Mouse (Mus musculus): ENCODE measurements at regions not wholly inside any gene's neighbourhood (a gene's known extent, or its start where the extent isn't known, plus 50 kb on each side); places are given as distances from the start of the nearest gene placed in this dataset.
A peak's percentile ranks its signal among the peaks of the same experiment; 100 is the strongest.

DNA sequence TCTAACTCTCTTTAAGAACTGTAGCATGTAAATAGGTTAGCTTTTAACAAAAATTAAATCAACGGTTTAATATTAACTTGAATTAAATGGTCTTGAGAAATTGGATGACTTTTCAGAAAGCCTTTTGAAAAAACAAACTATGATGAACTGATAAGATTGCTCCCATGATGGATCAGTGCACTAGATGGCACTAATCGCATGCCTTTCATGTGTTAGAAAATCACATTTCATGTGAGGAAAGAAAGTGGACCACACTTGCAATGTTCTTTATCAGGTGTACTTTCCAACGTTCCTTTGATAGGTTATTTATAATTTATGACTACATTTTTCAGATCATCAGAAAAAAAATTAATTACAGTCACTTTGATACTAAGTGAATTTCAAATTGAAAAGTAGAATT lies 1003.2 kb upstream of the 4930412O13Rik start:
- no peak for ATAC-seq (replicated peaks; ENCODE audit: low FRiP score, poor library complexity, severe bottlenecking)

DNA sequence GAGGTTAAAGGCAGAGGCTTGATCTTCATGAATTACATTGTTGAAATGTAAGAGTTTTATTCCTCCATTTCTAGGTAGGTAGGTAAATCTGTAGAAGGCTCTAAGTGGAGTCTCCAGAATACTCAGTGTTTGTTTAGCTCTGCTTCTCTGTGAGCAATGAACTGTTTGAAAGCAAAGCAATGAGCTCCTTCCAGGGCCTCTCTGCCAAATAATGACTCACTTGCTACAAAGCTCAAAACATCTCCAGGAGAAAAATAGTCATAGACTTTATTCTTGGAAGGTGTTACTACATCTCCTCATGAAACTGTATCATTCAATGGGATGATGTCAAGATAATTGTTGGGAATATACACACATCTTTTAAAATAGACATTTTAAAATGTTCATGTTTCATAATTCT lies 968.6 kb upstream of the 4930412O13Rik start:
- no peak for ATAC-seq (replicated peaks; ENCODE audit: low FRiP score, poor library complexity, severe bottlenecking)

DNA sequence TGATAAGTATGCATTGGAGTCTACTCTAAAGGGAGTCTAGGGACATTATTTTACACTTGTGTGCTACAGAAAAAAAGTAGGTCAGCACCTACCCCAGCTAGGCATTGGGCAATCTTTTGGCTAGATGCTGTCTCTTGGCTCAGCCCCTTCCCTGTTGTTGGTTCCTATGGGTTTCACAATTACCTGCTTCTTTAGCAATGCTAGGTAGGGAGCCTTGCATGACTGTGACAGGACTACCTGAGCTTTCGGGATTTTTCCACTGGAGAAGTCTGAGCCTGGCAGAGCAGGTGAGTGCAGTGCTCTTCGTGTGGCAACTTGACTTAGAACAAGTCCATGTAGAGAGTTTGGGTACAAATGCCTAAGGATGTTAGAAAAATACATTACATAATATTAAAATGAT lies 956.2 kb upstream of the 4930412O13Rik start:
- ATAC-seq (replicated peaks; ENCODE audit: low FRiP score, poor library complexity, severe bottlenecking): no peak

DNA sequence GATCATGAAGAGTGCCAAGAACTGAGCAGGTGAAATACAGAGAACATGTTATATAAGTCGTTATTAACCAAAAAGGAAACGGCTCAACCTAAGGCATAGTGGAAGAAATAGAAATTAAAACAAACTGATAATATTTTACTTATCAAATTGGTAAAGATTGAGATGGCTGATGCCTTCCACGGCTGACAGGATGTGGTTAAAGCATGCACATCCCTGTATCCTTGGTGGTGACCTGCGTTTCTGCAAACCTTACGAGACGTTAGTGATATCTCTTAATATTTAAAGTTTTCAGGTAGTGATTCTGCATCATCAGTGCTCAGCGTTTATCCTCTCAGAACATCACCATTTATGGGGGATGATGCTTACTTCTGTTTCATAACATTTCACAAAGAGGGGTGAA lies 939.5 kb upstream of the 4930412O13Rik start:
- no peak for ATAC-seq (replicated peaks; ENCODE audit: low FRiP score, poor library complexity, severe bottlenecking)

DNA sequence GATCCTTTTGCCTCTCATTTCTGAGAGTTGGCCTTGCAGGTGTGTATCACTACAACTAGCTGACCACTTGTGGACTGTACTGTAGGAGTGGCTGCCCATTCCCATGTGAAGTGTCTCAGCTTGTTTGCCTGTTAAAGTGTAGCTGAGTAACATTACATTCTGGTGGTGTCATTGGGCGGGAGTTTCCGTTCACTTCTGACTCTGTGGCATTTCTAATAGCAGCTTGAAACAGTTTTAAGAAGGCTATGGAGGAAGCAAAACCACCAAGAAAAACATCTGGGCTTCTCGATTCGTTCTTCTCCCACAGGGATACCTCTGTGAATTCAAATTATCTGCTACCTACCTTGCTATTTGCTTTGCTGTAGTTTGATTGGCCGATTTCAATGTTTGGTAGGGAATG lies 922.1 kb upstream of the 4930412O13Rik start:
- ATAC-seq (replicated peaks; ENCODE audit: low FRiP score, poor library complexity, severe bottlenecking): no peak

DNA sequence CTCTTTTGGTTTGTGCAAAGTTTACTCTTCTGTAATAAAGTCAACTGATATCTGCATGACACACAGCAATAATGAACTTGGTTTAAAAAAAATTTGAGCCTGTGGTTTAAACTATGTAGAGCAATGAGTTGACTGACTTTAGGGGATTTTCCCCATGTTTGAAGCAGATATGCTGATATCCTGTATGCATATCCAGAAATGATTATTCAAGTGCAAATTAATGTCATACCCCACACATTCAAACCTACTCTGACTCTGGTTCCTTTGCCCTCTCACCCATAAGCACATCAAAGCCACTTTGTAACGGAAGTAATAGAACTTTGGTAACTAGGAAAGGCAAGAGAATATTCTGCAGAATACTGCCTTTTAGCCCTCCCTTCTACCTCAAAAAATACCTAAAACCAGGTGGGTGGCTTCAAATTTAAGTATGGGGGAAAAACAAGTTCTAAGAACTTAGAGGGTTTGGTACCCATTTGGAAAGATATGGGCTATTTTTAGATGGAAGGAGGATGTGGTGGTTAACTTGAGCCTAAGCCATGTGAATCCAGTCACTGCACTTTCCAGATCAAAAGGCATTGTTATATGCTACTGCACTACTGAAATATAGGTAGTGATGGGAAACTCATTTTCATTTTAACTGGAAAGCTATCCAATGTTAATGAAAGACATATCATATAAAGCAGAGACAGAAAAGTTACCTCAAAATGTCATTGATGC lies 915.9 kb upstream of the 4930412O13Rik start:
- ATAC-seq (replicated peaks; ENCODE audit: low FRiP score, poor library complexity, severe bottlenecking): no peak

DNA sequence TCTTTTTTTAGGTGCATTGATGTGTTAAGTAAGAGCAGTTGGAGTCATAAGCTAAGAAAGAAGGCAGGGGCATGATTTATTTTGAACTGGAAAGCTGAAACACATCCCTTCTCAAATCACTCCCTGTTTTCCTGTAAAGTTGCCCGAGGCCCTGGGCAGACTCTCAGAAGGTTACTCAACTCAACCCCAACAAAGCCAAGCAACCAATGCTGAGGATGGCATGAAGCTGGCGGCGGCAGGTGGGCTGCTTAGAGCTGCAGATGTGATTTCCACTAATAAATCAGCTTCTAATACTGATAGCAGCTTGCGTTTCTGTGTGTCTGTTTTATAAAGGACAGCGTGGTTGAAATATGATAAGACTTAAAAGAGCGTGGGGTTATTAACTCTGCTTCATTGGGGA lies 905.4 kb upstream of the 4930412O13Rik start:
- no peak for ATAC-seq (replicated peaks; ENCODE audit: low FRiP score, poor library complexity, severe bottlenecking)

DNA sequence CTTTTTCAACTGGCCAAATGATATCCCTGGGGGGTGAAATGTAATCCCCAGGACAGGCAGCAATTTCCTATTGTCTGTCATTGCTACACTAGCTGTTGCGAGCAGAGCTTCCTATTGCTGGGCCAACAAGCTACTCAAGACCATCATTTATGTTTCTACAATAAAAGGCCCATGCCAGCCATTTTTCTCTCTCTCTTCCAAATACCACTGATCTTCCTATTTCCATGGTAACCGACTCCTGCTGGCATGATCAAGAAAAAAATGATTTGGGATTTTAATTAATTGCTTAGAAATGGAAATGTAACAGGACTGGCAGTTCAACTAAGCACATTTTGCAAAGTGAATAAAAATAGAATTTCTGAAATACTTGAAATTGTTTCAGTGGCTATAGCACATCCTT lies 868.7 kb upstream of the 4930412O13Rik start:
- ATAC-seq (replicated peaks; ENCODE audit: low FRiP score, poor library complexity, severe bottlenecking): no peak

DNA sequence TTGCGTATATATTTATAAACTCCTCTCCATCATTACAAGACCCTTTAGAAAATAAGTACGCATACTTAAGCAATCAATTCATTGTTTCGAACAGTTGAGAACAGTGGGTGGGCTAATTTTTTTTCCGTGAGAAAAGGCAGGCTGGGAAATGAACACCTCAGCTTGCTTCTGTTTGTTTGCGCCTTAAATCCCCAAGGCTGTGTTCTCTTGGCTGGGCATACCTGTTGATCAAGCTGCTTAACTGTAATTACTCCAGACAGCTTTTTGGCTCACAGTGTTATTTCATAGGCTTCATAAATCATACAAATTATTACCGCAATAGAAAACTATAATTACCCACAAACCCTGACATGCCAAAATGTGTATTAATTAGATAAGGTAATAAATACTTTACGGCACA lies 848.0 kb upstream of the 4930412O13Rik start:
- no peak for ATAC-seq (replicated peaks; ENCODE audit: low FRiP score, poor library complexity, severe bottlenecking)

DNA sequence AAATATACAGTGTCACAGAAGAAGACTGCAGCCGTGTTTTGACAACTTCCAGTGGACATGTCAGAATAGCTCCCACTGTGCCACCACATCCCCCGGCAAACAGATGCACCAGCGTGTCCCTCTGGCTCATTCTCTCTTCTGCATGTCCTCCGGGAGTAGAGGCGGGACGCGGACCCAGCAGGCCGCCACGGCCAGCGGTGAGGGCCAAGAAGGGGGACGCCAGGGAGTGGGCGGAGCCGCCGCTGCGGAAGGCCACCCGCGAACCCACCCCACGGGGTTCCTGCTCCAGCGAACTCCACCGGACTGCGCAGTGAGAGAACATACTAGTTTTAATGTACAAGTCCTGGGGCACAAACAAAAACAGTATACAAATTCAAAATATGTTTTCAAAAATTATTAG lies 838.7 kb upstream of the 4930412O13Rik start:
- 0 out of 2 replicates have a peak, but pooled peaks have one; percentile 42 for ATAC-seq (replicated peaks; ENCODE audit: low FRiP score, poor library complexity, severe bottlenecking)

DNA sequence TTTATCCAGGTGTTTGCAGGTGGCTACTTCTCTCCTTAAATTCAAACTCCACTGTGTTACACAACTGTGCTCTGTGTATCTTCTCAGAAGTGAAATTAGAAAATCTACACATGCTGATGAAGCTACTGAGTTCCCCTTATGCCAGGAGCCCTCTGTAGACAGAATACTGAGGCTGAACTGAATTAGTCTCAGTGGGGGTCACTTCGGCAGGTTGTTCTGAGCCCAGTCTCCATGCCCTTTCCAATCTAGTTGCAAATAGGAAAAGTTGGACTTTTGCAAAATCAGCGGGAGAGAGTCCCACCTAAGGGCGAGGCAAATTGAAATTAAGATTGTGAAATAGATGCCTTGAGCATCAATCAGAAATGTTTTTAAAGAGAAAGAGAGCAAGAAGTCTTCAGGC lies 833.1 kb upstream of the 4930412O13Rik start:
- no peak for ATAC-seq (replicated peaks; ENCODE audit: low FRiP score, poor library complexity, severe bottlenecking)

DNA sequence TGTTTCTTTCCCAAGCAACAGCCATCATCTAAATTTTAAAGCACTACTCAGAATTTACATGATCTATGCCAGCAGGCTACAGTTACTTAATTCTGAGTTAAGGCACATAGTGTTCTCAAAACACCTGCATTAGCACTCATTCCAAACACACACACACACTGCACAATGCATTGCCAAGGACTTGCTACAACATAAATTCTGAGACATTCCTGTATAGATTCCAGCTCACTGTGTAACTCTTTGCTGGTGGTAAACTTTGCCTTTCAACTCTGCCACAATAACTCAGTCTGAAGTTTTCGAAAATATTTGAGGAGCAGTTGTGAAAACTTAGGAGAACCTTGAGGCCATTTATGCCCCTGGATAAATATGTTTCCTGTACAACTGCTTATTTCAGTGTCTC lies 807.2 kb upstream of the 4930412O13Rik start:
- ATAC-seq (replicated peaks; ENCODE audit: low FRiP score, poor library complexity, severe bottlenecking): no peak

DNA sequence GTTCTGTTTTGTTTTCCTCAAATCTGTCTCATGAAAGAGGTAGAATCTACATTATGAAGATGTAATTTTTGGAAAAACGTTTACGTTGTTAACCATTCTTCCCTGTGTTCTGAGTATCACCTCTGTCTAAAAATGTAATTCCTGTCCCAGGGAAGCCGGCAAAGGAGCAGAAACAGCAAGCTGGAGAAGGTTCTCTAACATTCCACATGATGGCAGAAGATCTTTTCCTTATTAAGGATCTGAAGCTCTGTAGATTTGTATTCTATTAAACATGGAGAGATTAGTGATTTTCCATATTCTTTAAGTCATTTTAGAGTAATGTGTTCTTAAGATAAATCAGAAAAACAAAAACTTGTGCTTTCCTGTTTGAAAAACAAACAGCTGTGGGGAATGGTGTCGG lies 802.9 kb upstream of the 4930412O13Rik start:
- no peak for ATAC-seq (replicated peaks; ENCODE audit: low FRiP score, poor library complexity, severe bottlenecking)

DNA sequence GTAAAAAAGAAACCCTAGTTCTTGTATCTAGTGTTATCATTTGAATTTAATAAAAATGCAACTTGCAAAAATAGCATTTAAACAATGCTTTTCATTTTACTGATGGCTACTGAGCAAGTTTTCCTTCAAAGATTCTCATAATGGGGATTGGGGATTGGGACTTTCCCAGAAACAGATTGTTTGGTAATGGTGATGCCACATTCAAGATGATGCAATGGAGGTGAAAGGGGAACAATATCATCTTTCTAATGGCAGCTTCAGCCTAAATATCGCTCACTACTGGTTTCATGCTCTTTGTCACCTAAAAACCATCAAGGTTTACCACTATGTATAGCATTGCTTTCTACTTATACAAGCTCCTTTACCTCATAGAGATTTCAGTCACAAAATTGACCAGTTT lies 799.3 kb upstream of the 4930412O13Rik start:
- no peak for ATAC-seq (replicated peaks; ENCODE audit: low FRiP score, poor library complexity, severe bottlenecking)

DNA sequence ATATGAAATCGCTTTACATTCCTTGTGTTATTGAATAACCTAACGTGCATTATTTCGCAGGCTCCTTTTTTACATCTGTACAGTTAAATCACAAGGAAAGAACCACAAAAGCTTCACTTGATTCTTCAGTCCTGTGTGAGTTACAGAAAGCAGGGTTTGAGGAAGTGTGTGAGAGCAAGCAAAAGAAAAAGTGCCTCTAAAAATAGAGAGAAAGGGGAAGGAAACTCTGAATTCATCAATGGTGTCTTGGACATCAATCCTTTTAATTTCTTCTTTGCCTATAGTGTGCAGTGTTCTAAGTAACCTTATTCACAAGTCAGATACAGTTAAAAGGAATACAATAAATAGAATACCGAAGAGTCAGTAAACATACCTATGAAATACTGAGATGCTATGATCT lies 785.7 kb upstream of the 4930412O13Rik start:
- no peak for ATAC-seq (replicated peaks; ENCODE audit: low FRiP score, poor library complexity, severe bottlenecking)

DNA sequence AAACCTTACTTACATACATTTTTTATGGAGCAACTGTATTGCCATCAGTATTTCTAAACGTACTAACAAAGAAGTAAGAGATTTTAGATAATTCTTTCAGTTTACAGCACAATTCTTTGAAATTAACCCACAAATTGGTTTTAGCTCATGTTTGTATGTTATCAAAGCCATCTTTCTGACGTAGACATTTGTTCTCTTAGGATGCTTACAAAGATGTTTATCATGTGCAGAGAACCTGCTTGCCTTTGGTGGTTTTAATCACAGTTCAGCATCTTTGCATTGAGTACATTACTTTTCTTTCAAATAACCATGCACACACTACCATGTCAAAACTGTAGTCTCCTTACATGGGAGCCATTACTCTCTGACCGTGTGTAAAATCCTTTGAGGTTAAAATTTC lies 764.4 kb upstream of the 4930412O13Rik start:
- no peak for ATAC-seq (replicated peaks; ENCODE audit: low FRiP score, poor library complexity, severe bottlenecking)

DNA sequence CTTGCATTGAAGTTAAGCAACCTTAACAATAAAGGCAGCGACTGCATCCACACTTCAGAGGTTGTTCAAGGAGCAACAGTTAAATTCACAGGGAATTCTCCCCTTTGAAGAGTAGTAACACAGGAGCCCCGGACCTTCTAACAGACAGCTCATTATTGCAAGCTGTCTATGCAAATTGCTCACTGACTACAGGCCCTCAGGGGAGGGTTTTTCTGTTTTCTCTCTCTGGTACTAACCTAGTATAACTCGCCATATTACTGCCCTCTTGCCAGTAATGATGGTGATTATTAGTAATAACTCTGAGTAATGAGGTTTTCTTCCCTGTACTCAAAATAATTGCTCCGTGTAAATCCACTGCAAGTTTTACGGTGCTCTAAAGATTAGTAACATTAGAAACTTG lies 763.5 kb upstream of the 4930412O13Rik start:
- no peak for ATAC-seq (replicated peaks; ENCODE audit: low FRiP score, poor library complexity, severe bottlenecking)

DNA sequence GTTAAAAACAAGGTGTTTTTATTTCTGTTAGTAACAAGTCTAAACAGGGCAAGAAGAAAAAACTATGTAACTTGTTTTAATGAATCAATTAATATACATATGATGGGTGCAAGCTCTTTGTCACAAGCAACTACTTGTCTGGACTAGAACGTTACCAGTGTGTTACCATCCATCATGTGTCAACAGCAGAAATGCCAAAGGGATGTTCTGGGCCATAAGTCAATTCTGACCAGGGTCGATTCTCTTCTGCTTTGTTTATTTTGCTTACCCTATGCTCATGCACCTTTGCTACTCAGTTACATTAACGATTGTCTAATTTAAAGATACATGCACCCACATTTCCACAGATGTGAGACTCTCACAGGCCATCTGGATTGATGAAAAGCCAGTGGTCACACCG lies 744.1 kb upstream of the 4930412O13Rik start:
- no peak for ATAC-seq (replicated peaks; ENCODE audit: low FRiP score, poor library complexity, severe bottlenecking)

DNA sequence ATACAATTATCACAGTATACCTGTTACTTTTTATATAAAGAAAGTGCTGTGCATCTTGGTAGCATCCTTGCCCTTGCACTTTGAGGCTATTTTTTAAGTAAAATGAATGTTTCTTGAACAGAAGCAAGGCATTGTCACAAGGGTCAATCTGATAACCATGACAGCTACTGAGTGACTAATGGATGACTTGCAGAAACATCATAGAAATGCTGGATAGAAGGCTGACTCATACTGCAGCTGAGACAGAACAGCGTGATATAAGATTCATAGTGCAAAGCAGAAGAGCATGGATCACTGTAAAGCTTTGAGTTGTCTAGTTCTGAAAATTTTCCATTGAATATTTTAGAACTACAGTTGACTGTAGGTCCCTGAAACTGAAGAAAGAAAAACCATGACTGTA lies 739.6 kb upstream of the 4930412O13Rik start:
- no peak for ATAC-seq (replicated peaks; ENCODE audit: low FRiP score, poor library complexity, severe bottlenecking)

DNA sequence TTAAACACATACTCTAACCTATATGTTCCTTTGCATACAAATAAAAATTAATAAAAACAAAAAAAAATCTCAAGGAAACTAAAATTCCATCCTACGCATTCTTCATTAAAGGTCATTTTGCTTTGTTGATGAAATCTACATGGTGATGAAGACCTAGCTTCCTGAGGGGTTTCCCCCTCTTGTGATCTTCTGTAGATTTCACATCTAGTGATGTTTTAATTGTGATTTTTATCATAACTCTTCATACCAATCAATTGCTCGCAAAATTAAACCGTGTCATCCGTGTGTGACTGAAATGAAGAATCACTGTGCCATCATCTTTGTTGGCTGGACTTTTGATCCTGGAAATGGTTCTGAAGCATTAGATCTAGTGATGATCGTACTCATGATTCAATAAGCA lies 725.4 kb upstream of the 4930412O13Rik start:
- ATAC-seq (replicated peaks; ENCODE audit: low FRiP score, poor library complexity, severe bottlenecking): no peak

DNA sequence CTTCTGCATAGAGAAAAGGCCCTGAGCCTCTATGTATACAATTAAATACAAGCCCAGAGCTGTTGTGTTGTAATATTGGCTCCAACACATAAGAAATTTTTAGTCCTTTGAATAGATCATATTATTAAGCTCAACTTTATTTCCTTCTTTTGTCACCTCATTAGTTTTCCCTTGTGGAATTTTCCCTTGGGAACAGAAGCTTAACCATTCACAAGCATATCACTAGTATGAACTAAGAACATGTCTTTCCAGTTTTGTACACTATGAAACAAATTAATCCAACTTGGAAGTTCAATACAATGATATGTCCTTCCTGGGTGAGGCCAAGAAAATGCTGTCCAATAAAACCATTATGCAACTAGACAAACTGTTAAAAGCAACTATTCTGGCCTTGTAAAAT lies 720.9 kb upstream of the 4930412O13Rik start:
- no peak for ATAC-seq (replicated peaks; ENCODE audit: low FRiP score, poor library complexity, severe bottlenecking)

DNA sequence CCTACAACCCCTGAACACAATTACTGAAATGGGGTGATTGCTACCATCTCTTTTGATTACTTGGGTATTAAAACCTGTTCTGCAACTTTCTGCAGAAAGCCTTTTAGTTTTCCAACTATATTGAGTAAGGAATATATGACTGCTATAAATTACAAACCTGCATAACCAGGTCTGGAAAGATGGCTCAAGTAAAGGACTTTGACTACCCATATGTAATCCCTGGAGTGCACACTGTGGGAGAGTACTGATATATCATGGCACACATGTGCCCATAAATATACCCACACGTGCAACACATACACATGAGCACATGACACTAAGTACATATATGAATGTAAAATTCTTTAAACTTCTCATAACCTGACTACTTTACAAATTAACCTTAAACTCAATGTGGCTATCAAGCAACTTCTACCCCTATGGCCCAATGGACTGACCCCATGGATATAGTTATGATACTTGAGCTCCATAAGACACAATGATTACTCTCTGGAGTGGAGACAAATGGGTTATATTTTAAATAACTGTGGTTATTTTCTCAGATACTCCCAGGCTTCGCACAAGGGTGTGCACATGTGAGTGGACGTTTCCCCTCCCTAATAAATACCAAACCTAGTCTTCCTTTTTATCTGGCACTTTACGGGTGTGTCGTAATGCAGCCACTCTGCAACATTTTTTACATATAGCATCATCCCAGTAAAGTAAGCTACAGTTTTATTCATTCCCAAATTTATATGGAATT lies 717.1 kb upstream of the 4930412O13Rik start:
- no peak for ATAC-seq (replicated peaks; ENCODE audit: low FRiP score, poor library complexity, severe bottlenecking)

Measured in erythroid progenitor cell, adult 5-6 weeks (primary cell).